Mouse (Mus musculus) liver, postnatal 0 days (tissue): Measurements from ENCODE around the gene Entpd5.

Experiments
- CTCF ChIP-seq: sonication (generic); IDR thresholded peaks from 2 replicates; pipeline ENCODE4 v1.5.1; 2016; ENCODE audit warnings: antibody characterized with exemption, low read depth
- EP300 ChIP-seq: IDR thresholded peaks from 2 replicates; pipeline ENCODE4 v1.6.1; 2016; ENCODE audit warnings: antibody characterized with exemption, low read depth, mild to moderate bottlenecking

- TF ChIP-seq CTCF (no peak), EP300 (no peak)
Measured at GRCm38 (mm10) chr12:84396947-84397679, 11.7 kb downstream of the Entpd5 start.
